In the genomic region with DNA sequence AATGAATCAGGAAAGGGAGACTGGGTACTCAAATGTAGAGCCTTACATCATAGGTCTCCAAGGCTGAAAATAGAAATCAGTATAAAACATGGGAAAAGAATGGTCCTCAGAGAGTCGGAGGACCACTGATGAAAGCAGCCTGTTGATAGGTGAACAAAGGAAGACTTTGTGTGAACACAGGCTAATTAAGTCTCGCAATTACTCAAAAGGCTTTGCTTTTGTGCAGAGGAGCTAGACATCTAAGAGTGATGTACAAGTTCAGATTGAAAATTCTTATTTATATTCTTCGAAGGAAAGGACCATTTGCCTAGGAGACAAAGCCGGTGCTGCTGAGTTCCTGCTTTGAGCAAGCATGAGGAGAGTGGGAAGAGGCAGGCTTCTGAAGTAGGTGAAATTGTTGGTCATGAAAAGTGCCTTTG, we compare ENCODE assay signal across 26 mouse cellular contexts.
DNase-seq lines count a peak whose midpoint lies in the region; ATAC-seq and TF ChIP-seq lines count a peak whose summit lies in the region.
"Had no signal": no experiment of that assay in that cellular context is flagged by ENCODE, and none has a peak within 500 bp of the region (broad histone marks: within the 10 kb centered on the region; RNA-seq: fewer than 3 reads in every experiment).

No protein-coding gene starts in this region.

- intact Hi-C loops in gastrocnemius, adult 2 months (cut with DNase I): no loop called here

- no peak overlapping the region for H3K27ac ChIP-seq in hindbrain, embryonic 11.5 days (ENCODE audit: low read depth, low read length)
- H3K27ac ChIP-seq in hindbrain, embryonic 14.5 days: no peak overlapping the region
- H3K27ac ChIP-seq in embryonic facial prominence, embryonic 11.5 days (replicated peaks; ENCODE audit: low read depth, low read length): no peak overlapping the region
- no peak overlapping the region for H3K27ac ChIP-seq in forebrain, embryonic 16.5 days (ENCODE audit: low read length)
- H3K27ac ChIP-seq in gastrocnemius, adult 2 months: no peak overlapping the region
- H3K27ac ChIP-seq: embryonic facial prominence, embryonic 15.5 days; hindbrain, embryonic 15.5 days; limb, embryonic 13.5 days; liver, embryonic 13.5 days; neural tube, embryonic 13.5 days; stomach, embryonic 15.5 days had no signal

- peak; percentile 19 for DNase-seq in hindbrain, embryonic 11.5 days (ENCODE audit: low spot score)
- no peak for DNase-seq in hindbrain, embryonic 14.5 days (ENCODE audit: low spot score)
- DNase-seq in brain, embryonic 14.5 days (ENCODE audit: low read depth): peak; percentile 82
- peak; percentile 33 for DNase-seq in embryonic facial prominence, embryonic 11.5 days (ENCODE audit: low spot score)
- DNase-seq in kidney, adult 18-20 months: no peak
- no peak for DNase-seq in gastrocnemius, adult 2 months
- DNase-seq: adrenal gland, postnatal 14 days; cerebellum, adult 18-20 months; heart, postnatal 10 days; liver, embryonic 13.5 days; lung, embryonic 14.5 days; lung, postnatal 4 days; right cerebral cortex, postnatal 25 days; thymus, adult 2 months had no signal

- no peaks in the 10 kb centered on the region for H3K4me1 ChIP-seq in hindbrain, embryonic 11.5 days (replicated peaks; ENCODE audit: control insufficient read depth, insufficient read depth, low read length)
- H3K4me1 ChIP-seq in hindbrain, embryonic 14.5 days (replicated peaks; ENCODE audit: control insufficient read depth, insufficient read depth, low read length): no peaks in the 10 kb centered on the region
- no peaks in the 10 kb centered on the region for H3K4me1 ChIP-seq in embryonic facial prominence, embryonic 11.5 days (ENCODE audit: control insufficient read depth, insufficient read depth, low read length)
- H3K4me1 ChIP-seq in forebrain, embryonic 16.5 days (replicated peaks; ENCODE audit: control insufficient read depth, insufficient read depth, low read length): peaks cover 2% of the 10 kb centered on the region; the same call in 1 of the 2 replicates
- H3K4me1 ChIP-seq: embryonic facial prominence, embryonic 15.5 days; hindbrain, embryonic 15.5 days; limb, embryonic 13.5 days; liver, embryonic 13.5 days; neural tube, embryonic 13.5 days; stomach, embryonic 15.5 days had no signal

- TF ChIP-seq POLR2A in brain, embryonic 14.5 days (IDR thresholded peaks at IDR 0.05; ENCODE audit: borderline replicate concordance, extremely low read depth, insufficient read depth, insufficient read length, poor library complexity, severe bottlenecking): no peak

- H3K4me2 ChIP-seq in hindbrain, embryonic 11.5 days (replicated peaks; ENCODE audit: low read depth, low read length): no peak overlapping the region
- no peak overlapping the region for H3K4me2 ChIP-seq in hindbrain, embryonic 14.5 days (replicated peaks)
- H3K4me2 ChIP-seq in embryonic facial prominence, embryonic 11.5 days (ENCODE audit: low read depth, low read length): no peak overlapping the region
- H3K4me2 ChIP-seq in forebrain, embryonic 16.5 days (ENCODE audit: low read length): no peak overlapping the region
- H3K4me2 ChIP-seq: embryonic facial prominence, embryonic 15.5 days; heart, embryonic 11.5 days; hindbrain, embryonic 15.5 days; limb, embryonic 13.5 days; liver, embryonic 13.5 days; lung, embryonic 14.5 days; neural tube, embryonic 13.5 days; stomach, embryonic 15.5 days had no signal

- no peak for TF ChIP-seq CTCF in brain, embryonic 14.5 days (IDR thresholded peaks at IDR 0.05; ENCODE audit: borderline replicate concordance, extremely low read depth, insufficient read depth, insufficient read length)
- no peak for TF ChIP-seq CTCF in gastrocnemius, adult 2 months (IDR thresholded peaks at IDR 0.05)

- no peak overlapping the region for H3K9ac ChIP-seq in hindbrain, embryonic 11.5 days (ENCODE audit: low read depth, low read length)
- no peak overlapping the region for H3K9ac ChIP-seq in hindbrain, embryonic 14.5 days
- H3K9ac ChIP-seq in embryonic facial prominence, embryonic 11.5 days (replicated peaks; ENCODE audit: low read length): no peak overlapping the region
- H3K9ac ChIP-seq in forebrain, embryonic 16.5 days (replicated peaks; ENCODE audit: low read depth, low read length): no peak overlapping the region
- H3K9ac ChIP-seq: embryonic facial prominence, embryonic 15.5 days; hindbrain, embryonic 15.5 days; limb, embryonic 13.5 days; liver, embryonic 13.5 days; lung, embryonic 14.5 days; neural tube, embryonic 13.5 days; stomach, embryonic 15.5 days had no signal

- H3K36me3 ChIP-seq in hindbrain, embryonic 11.5 days (ENCODE audit: control insufficient read depth, insufficient read depth, low read length): no peaks in the 10 kb centered on the region
- H3K36me3 ChIP-seq in hindbrain, embryonic 14.5 days (replicated peaks; ENCODE audit: control insufficient read depth, insufficient read depth): no peaks in the 10 kb centered on the region
- no peaks in the 10 kb centered on the region for H3K36me3 ChIP-seq in embryonic facial prominence, embryonic 11.5 days (replicated peaks; ENCODE audit: control insufficient read depth, insufficient read depth, low read depth, low read length)
- no peaks in the 10 kb centered on the region for H3K36me3 ChIP-seq in forebrain, embryonic 16.5 days (ENCODE audit: control insufficient read depth, insufficient read depth)
- H3K36me3 ChIP-seq: embryonic facial prominence, embryonic 15.5 days; hindbrain, embryonic 15.5 days; limb, embryonic 13.5 days; liver, embryonic 13.5 days; neural tube, embryonic 13.5 days; stomach, embryonic 15.5 days had no signal

- H3K9me3 ChIP-seq in hindbrain, embryonic 11.5 days (ENCODE audit: control insufficient read depth, low read length): no peaks in the 10 kb centered on the region
- no peaks in the 10 kb centered on the region for H3K9me3 ChIP-seq in hindbrain, embryonic 14.5 days (ENCODE audit: control insufficient read depth, low read length)
- no peaks in the 10 kb centered on the region for H3K9me3 ChIP-seq in embryonic facial prominence, embryonic 11.5 days (replicated peaks; ENCODE audit: control insufficient read depth, low read length)
- H3K9me3 ChIP-seq in forebrain, embryonic 16.5 days (ENCODE audit: control insufficient read depth, low read length): no peaks in the 10 kb centered on the region
- H3K9me3 ChIP-seq: embryonic facial prominence, embryonic 15.5 days; hindbrain, embryonic 15.5 days; limb, embryonic 13.5 days; liver, embryonic 13.5 days; neural tube, embryonic 13.5 days; stomach, embryonic 15.5 days had no signal

- H3K27me3 ChIP-seq in hindbrain, embryonic 11.5 days (ENCODE audit: control insufficient read depth, insufficient read depth, low read length): no peaks in the 10 kb centered on the region
- no peaks in the 10 kb centered on the region for H3K27me3 ChIP-seq in hindbrain, embryonic 14.5 days (ENCODE audit: control insufficient read depth, insufficient read depth, low read length)
- H3K27me3 ChIP-seq in embryonic facial prominence, embryonic 11.5 days (ENCODE audit: control insufficient read depth, insufficient read depth, low read length): no peaks in the 10 kb centered on the region
- no peaks in the 10 kb centered on the region for H3K27me3 ChIP-seq in forebrain, embryonic 16.5 days (replicated peaks; ENCODE audit: control insufficient read depth, insufficient read depth, low read length)
- H3K27me3 ChIP-seq: embryonic facial prominence, embryonic 15.5 days; hindbrain, embryonic 15.5 days; limb, embryonic 13.5 days; liver, embryonic 13.5 days; neural tube, embryonic 13.5 days; stomach, embryonic 15.5 days had no signal

- 36% methylated on average over 4 of the region's 4 CpGs for WGBS in hindbrain, embryonic 11.5 days
- WGBS in hindbrain, embryonic 14.5 days: 19% methylated on average over 4 of the region's 4 CpGs
- WGBS in embryonic facial prominence, embryonic 11.5 days: 26% methylated on average over 4 of the region's 4 CpGs
- WGBS in forebrain, embryonic 16.5 days: 5% methylated on average over 4 of the region's 4 CpGs

- no peak overlapping the region for H3K4me3 ChIP-seq in hindbrain, embryonic 11.5 days (ENCODE audit: low read depth, low read length)
- no peak overlapping the region for H3K4me3 ChIP-seq in hindbrain, embryonic 14.5 days (replicated peaks; ENCODE audit: low read length)
- H3K4me3 ChIP-seq in embryonic facial prominence, embryonic 11.5 days (ENCODE audit: low read depth, low read length): no peak overlapping the region
- H3K4me3 ChIP-seq in forebrain, embryonic 16.5 days (replicated peaks; ENCODE audit: low read length): no peak overlapping the region
- no peak overlapping the region for H3K4me3 ChIP-seq in gastrocnemius, adult 2 months
- H3K4me3 ChIP-seq: embryonic facial prominence, embryonic 15.5 days; hindbrain, embryonic 15.5 days; limb, embryonic 13.5 days; liver, embryonic 13.5 days; neural tube, embryonic 13.5 days; stomach, embryonic 15.5 days had no signal

- peak; percentile 80 for ATAC-seq in hindbrain, embryonic 11.5 days (ENCODE audit: low FRiP score)
- ATAC-seq in hindbrain, embryonic 14.5 days (ENCODE audit: low FRiP score): no peak
- ATAC-seq in embryonic facial prominence, embryonic 11.5 days (replicated peaks; ENCODE audit: insufficient number of reproducible peaks, low FRiP score, low TSS enrichment, low read depth): peak; percentile 65; the same call in 1 of the 2 replicates
- peak; percentile 81 for ATAC-seq in forebrain, embryonic 16.5 days
- ATAC-seq in frontal cortex, adult (ENCODE audit: low TSS enrichment): no peak
- ATAC-seq: activated CD4-positive, CD25-positive, alpha-beta regulatory T cell, adult 4 months; CD4-positive, CD25-positive, alpha-beta regulatory T cell, adult 4 months; intestine, postnatal 0 days; Patski had no signal

Comparison
In these comparisons a context has a peak if more than half of its experiments do, and no peak if none do; other contexts are left out.
1. ATAC-seq: peak in hindbrain, embryonic 11.5 days (single experiment), embryonic facial prominence, embryonic 11.5 days (single experiment) and forebrain, embryonic 16.5 days (single experiment); none in hindbrain, embryonic 14.5 days (single experiment) and frontal cortex, adult (single experiment).
2. DNase-seq: peak in hindbrain, embryonic 11.5 days (single experiment), brain, embryonic 14.5 days (single experiment) and embryonic facial prominence, embryonic 11.5 days (single experiment); none in hindbrain, embryonic 14.5 days (single experiment), kidney, adult 18-20 months (single experiment) and gastrocnemius, adult 2 months (single experiment).